Comparison of ENCODE assay signal across 10 mouse cellular contexts in genomic region chr7:132571481-132571880, GRCm38 (mm10). TPM values are rescaled to one million over a fixed set of nuclear protein-coding genes. Genes with fewer than 3 reads are reported as not detected.
DNase-seq lines count a peak whose midpoint lies in the region; ATAC-seq and TF ChIP-seq lines count a peak whose summit lies in the region.
"Had no signal": no experiment of that assay in that cellular context is flagged by ENCODE, and none has a peak within 500 bp of the region (broad histone marks: within the 10 kb centered on the region; RNA-seq: fewer than 3 reads in every experiment).

No protein-coding gene starts in this region.

- no peak for TF ChIP-seq CTCF in heart, postnatal 0 days (IDR thresholded peaks at IDR 0.05; ENCODE audit: low read depth)

- TF ChIP-seq EP300 in heart, postnatal 0 days (IDR thresholded peaks at IDR 0.05; ENCODE audit: low read depth) = no peak

- peak overlapping the region; percentile 8; the same call in 1 of the 2 replicates for H3K9ac ChIP-seq in heart, postnatal 0 days (replicated peaks; ENCODE audit: low read depth, low read length)
- no peak overlapping the region for H3K9ac ChIP-seq in embryonic facial prominence, embryonic 15.5 days

- intact Hi-C loops in left cerebral cortex, postnatal 14 days (cut with DNase I) = no loop called here

- peak overlapping the region; percentile 14; the same call in 1 of the 2 replicates for H3K4me3 ChIP-seq in heart, postnatal 0 days (ENCODE audit: low read depth, low read length)
- H3K4me3 ChIP-seq in embryonic facial prominence, embryonic 15.5 days (replicated peaks) = no peak overlapping the region
- H3K4me3 ChIP-seq: megakaryocyte, embryonic 14.5 days had no signal

- DNase-seq in heart, postnatal 0 days (ENCODE audit: low spot score) = peak; percentile 45
- DNase-seq in heart, adult 11 months = no peak
- DNase-seq in NIH3T3 (ENCODE audit: low read depth) = peak; percentile 67
- peak; percentile 9 to 27 for DNase-seq in kidney, postnatal 4 days
- DNase-seq in thymus, postnatal 25 days = no peak
- no peak for DNase-seq in left cerebral cortex, postnatal 14 days (ENCODE audit: low spot score in 2 of 2)
- DNase-seq in thymus, postnatal 14 days = no peak
- DNase-seq: thymus, adult 2 months had no signal

- peaks cover 37% of the 10 kb centered on the region for H3K36me3 ChIP-seq in heart, postnatal 0 days (replicated peaks; ENCODE audit: control insufficient read depth, insufficient read depth, low read length)
- peaks cover 24% of the 10 kb centered on the region; the same call in 1 of the 2 replicates for H3K36me3 ChIP-seq in embryonic facial prominence, embryonic 15.5 days

- ATAC-seq in heart, postnatal 0 days (ENCODE audit: insufficient read depth, low read depth) = no peak
- ATAC-seq in embryonic facial prominence, embryonic 15.5 days (ENCODE audit: insufficient number of reproducible peaks, low FRiP score, low TSS enrichment, low read depth) = no peak

- H3K27ac ChIP-seq in heart, postnatal 0 days (ENCODE audit: low read depth) = peak overlapping the region; percentile 78
- H3K27ac ChIP-seq in embryonic facial prominence, embryonic 15.5 days (replicated peaks) = peak overlapping the region; percentile 79

- H3K4me2 ChIP-seq in heart, postnatal 0 days (ENCODE audit: low read depth, low read length) = peak overlapping the region; percentile 44
- H3K4me2 ChIP-seq in embryonic facial prominence, embryonic 15.5 days (replicated peaks) = peak overlapping the region; percentile 31

- no peaks in the 10 kb centered on the region for H3K27me3 ChIP-seq in heart, postnatal 0 days (ENCODE audit: control insufficient read depth, insufficient read depth, low read length)
- H3K27me3 ChIP-seq in embryonic facial prominence, embryonic 15.5 days = no peaks in the 10 kb centered on the region
- H3K27me3 ChIP-seq: megakaryocyte, embryonic 14.5 days had no signal

- no peaks in the 10 kb centered on the region for H3K9me3 ChIP-seq in heart, postnatal 0 days (replicated peaks; ENCODE audit: control insufficient read depth, low read length)
- H3K9me3 ChIP-seq in embryonic facial prominence, embryonic 15.5 days (replicated peaks) = no peaks in the 10 kb centered on the region
- H3K9me3 ChIP-seq: megakaryocyte, embryonic 14.5 days had no signal

- WGBS in heart, postnatal 0 days = 38% methylated on average over 8 of the region's 8 CpGs
- 44% methylated on average over 8 of the region's 8 CpGs for WGBS in embryonic facial prominence, embryonic 15.5 days

- H3K4me1 ChIP-seq in heart, postnatal 0 days (ENCODE audit: control insufficient read depth, insufficient read depth) = peaks cover 37% of the 10 kb centered on the region
- H3K4me1 ChIP-seq in embryonic facial prominence, embryonic 15.5 days = peaks cover 41% of the 10 kb centered on the region

RNA-seq across cellular contexts. Expression of gene Oat, which starts 4.7 kb away (rescaled TPM):
- total RNA-seq in heart, postnatal 0 days (2014; rRNA removed; ENCODE audit: low replicate concordance) = 194 and 208 TPM in 2 replicates
- 155 and 157 TPM in 2 replicates for polyA plus RNA-seq in heart, postnatal 0 days (2015; fragmentation: Nextera tagmentation; extraction: Ambion mirVana)
- polyA plus RNA-seq in embryonic facial prominence, embryonic 15.5 days (2015; fragmentation: Nextera tagmentation; extraction: Ambion mirVana) = 225 and 237 TPM in 2 replicates
- 10 to 100 TPM; 74.4 to 75.7 TPM for total RNA-seq in left cerebral cortex, postnatal 14 days (2021)

RNA-seq across cellular contexts. Expression of gene Nkx1-2, which starts 28.0 kb away (rescaled TPM):
- total RNA-seq in heart, postnatal 0 days (2014; rRNA removed; ENCODE audit: low replicate concordance) = not detected in 2 replicates
- not detected in 2 replicates for polyA plus RNA-seq in heart, postnatal 0 days (2015; fragmentation: Nextera tagmentation; extraction: Ambion mirVana)
- polyA plus RNA-seq in embryonic facial prominence, embryonic 15.5 days (2015; fragmentation: Nextera tagmentation; extraction: Ambion mirVana) = 0.05 TPM in 1 of 2 replicates, not detected in the other
- not detected for total RNA-seq in left cerebral cortex, postnatal 14 days (2021)

RNA-seq across cellular contexts. Expression of gene Lhpp, which starts 39.0 kb away (rescaled TPM):
- total RNA-seq in heart, postnatal 0 days (2014; rRNA removed; ENCODE audit: low replicate concordance) = 32.2 and 40.1 TPM in 2 replicates
- 21.3 and 22.9 TPM in 2 replicates for polyA plus RNA-seq in heart, postnatal 0 days (2015; fragmentation: Nextera tagmentation; extraction: Ambion mirVana)
- 14.4 and 17.4 TPM in 2 replicates for polyA plus RNA-seq in embryonic facial prominence, embryonic 15.5 days (2015; fragmentation: Nextera tagmentation; extraction: Ambion mirVana)
- 10 to 100 TPM; 20.5 to 21.8 TPM for total RNA-seq in left cerebral cortex, postnatal 14 days (2021)

Comparison
In these comparisons a context has a peak if more than half of its experiments do, and no peak if none do; other contexts are left out.
1. DNase-seq: peak in heart, postnatal 0 days (single experiment), NIH3T3 (single experiment) and kidney, postnatal 4 days (2 of 2); none in heart, adult 11 months (single experiment), thymus, postnatal 25 days (single experiment), left cerebral cortex, postnatal 14 days (0 of 2) and thymus, postnatal 14 days (single experiment).